Mouse (Mus musculus): ENCODE data around the gene Krtap2-4. TPM values are rescaled to one million over a fixed set of nuclear protein-coding genes. Genes with fewer than 3 reads are reported as not detected.

Gene Krtap2-4
- polyA plus RNA-seq (2015; fragmentation: Nextera tagmentation; extraction: Ambion mirVana) = not detected in 2 replicates

GRCm38 (mm10) chr11:99614796-99615363, at the start of gene Krtap2-4:
TSS of gene Krtap2-4 (minus strand) at chr11:99614846.

GRCm38 (mm10) chr11:99658467-99659010, 43.9 kb upstream of the Krtap2-4 start, which contains the start of gene Gm11563:
TSS of gene Gm11563 (minus strand) at chr11:99658960.

GRCm38 (mm10) chr11:99650136-99650535, 35.5 kb upstream of the Krtap2-4 start, which contains the start of gene Gm11555:
TSS of gene Gm11555 (minus strand) at chr11:99650236.

GRCm38 (mm10) chr11:99643635-99644139, 29.0 kb upstream of the Krtap2-4 start, which contains the start of gene Krtap4-7:
TSS of gene Krtap4-7 (minus strand) at chr11:99644089.

GRCm38 (mm10) chr11:99634653-99635134, 20.0 kb upstream of the Krtap2-4 start, which contains the start of gene Krtap4-2:
TSS of gene Krtap4-2 (minus strand) at chr11:99635084.

GRCm38 (mm10) chr11:99628138-99628537, 13.5 kb upstream of the Krtap2-4 start, which contains the start of gene Krtap4-1:
TSS of gene Krtap4-1 (minus strand) at chr11:99628238.

GRCm38 (mm10) chr11:99620335-99620734, 5.7 kb upstream of the Krtap2-4 start, which contains the start of gene Gm11562:
TSS of gene Gm11562 (minus strand) at chr11:99620435.

GRCm38 (mm10) chr11:99610089-99610488, 4.6 kb downstream of the Krtap2-4 start, which contains the start of gene Gm11937:
TSS of gene Gm11937 (minus strand) at chr11:99610189.

GRCm38 (mm10) chr11:99603208-99603607, 11.4 kb downstream of the Krtap2-4 start, which contains the start of gene Gm11938:
TSS of gene Gm11938 (minus strand) at chr11:99603308.

GRCm38 (mm10) chr11:99597742-99598141, 16.9 kb downstream of the Krtap2-4 start, which contains the start of gene Krtap9-3:
TSS of gene Krtap9-3 (minus strand) at chr11:99598105.

GRCm38 (mm10) chr11:99590981-99591380, 23.7 kb downstream of the Krtap2-4 start, which contains the start of gene Krtap1-3:
TSS of gene Krtap1-3 (minus strand) at chr11:99591339.

GRCm38 (mm10) chr11:99583245-99583704, 31.4 kb downstream of the Krtap2-4 start, which contains the start of gene Krtap1-4:
TSS of gene Krtap1-4 (minus strand) at chr11:99583654.

GRCm38 (mm10) chr11:99580636-99581035, 34.0 kb downstream of the Krtap2-4 start, which contains the start of gene Krtap1-5:
TSS of gene Krtap1-5 (minus strand) at chr11:99581016.

GRCm38 (mm10) chr11:99566530-99566929, 48.1 kb downstream of the Krtap2-4 start, which contains the start of gene Krtap3-1:
TSS of gene Krtap3-1 (minus strand) at chr11:99566630.

Other genes with a start within 250 kb of the Krtap2-4 start
- 0.10 TPM in 1 of 2 replicates, not detected in the other for gene Krt28, start 239.9 kb downstream of the Krtap2-4 start, polyA plus RNA-seq (2015; fragmentation: Nextera tagmentation; extraction: Ambion mirVana)
- gene Krt10, start 225.5 kb downstream of the Krtap2-4 start, polyA plus RNA-seq (2015; fragmentation: Nextera tagmentation; extraction: Ambion mirVana) = 13.5 and 14.5 TPM in 2 replicates
- not detected in 2 replicates for gene Krt12, start 192.6 kb downstream of the Krtap2-4 start, polyA plus RNA-seq (2015; fragmentation: Nextera tagmentation; extraction: Ambion mirVana)
- 71.7 and 82.2 TPM in 2 replicates for gene Krt20, start 176.7 kb downstream of the Krtap2-4 start, polyA plus RNA-seq (2015; fragmentation: Nextera tagmentation; extraction: Ambion mirVana)
- 2.6 and 3.4 TPM in 2 replicates for gene Krt23, start 121.7 kb downstream of the Krtap2-4 start, polyA plus RNA-seq (2015; fragmentation: Nextera tagmentation; extraction: Ambion mirVana)
- not detected in 2 replicates for gene Krt39, start 93.5 kb downstream of the Krtap2-4 start, polyA plus RNA-seq (2015; fragmentation: Nextera tagmentation; extraction: Ambion mirVana)
- not detected in 2 replicates for gene Krt40, start 71.7 kb downstream of the Krtap2-4 start, polyA plus RNA-seq (2015; fragmentation: Nextera tagmentation; extraction: Ambion mirVana)
- not detected in 2 replicates for gene Krtap3-3, start 64.0 kb downstream of the Krtap2-4 start, polyA plus RNA-seq (2015; fragmentation: Nextera tagmentation; extraction: Ambion mirVana)
- not detected in 2 replicates for gene Krtap3-2, start 58.0 kb downstream of the Krtap2-4 start, polyA plus RNA-seq (2015; fragmentation: Nextera tagmentation; extraction: Ambion mirVana)
- not detected in 2 replicates for gene Gm11939, start 55.4 kb downstream of the Krtap2-4 start, polyA plus RNA-seq (2015; fragmentation: Nextera tagmentation; extraction: Ambion mirVana)
- not detected in 2 replicates for gene Krtap3-1, start 48.2 kb downstream of the Krtap2-4 start, polyA plus RNA-seq (2015; fragmentation: Nextera tagmentation; extraction: Ambion mirVana)
- gene Krtap1-5, start 33.8 kb downstream of the Krtap2-4 start, polyA plus RNA-seq (2015; fragmentation: Nextera tagmentation; extraction: Ambion mirVana) = 0.12 TPM in 1 of 2 replicates, not detected in the other
- not detected in 2 replicates for gene Krtap1-4, start 31.2 kb downstream of the Krtap2-4 start, polyA plus RNA-seq (2015; fragmentation: Nextera tagmentation; extraction: Ambion mirVana)
- gene Krtap1-3, start 23.5 kb downstream of the Krtap2-4 start, polyA plus RNA-seq (2015; fragmentation: Nextera tagmentation; extraction: Ambion mirVana) = not detected in 2 replicates
- gene Krtap9-3, start 16.7 kb downstream of the Krtap2-4 start, polyA plus RNA-seq (2015; fragmentation: Nextera tagmentation; extraction: Ambion mirVana) = not detected in 2 replicates
- gene Gm11938, start 11.5 kb downstream of the Krtap2-4 start, polyA plus RNA-seq (2015; fragmentation: Nextera tagmentation; extraction: Ambion mirVana) = not detected in 2 replicates
- gene Gm11937, start 4.7 kb downstream of the Krtap2-4 start, polyA plus RNA-seq (2015; fragmentation: Nextera tagmentation; extraction: Ambion mirVana) = not detected in 2 replicates
- not detected in 2 replicates for gene Gm11562, start 5.6 kb upstream of the Krtap2-4 start, polyA plus RNA-seq (2015; fragmentation: Nextera tagmentation; extraction: Ambion mirVana)
- gene Krtap4-1, start 13.4 kb upstream of the Krtap2-4 start, polyA plus RNA-seq (2015; fragmentation: Nextera tagmentation; extraction: Ambion mirVana) = not detected in 2 replicates
- gene Krtap4-2, start 20.2 kb upstream of the Krtap2-4 start, polyA plus RNA-seq (2015; fragmentation: Nextera tagmentation; extraction: Ambion mirVana) = not detected in 2 replicates
- gene Krtap4-7, start 29.2 kb upstream of the Krtap2-4 start, polyA plus RNA-seq (2015; fragmentation: Nextera tagmentation; extraction: Ambion mirVana) = not detected in 2 replicates
- not detected in 2 replicates for gene Gm11555, start 35.4 kb upstream of the Krtap2-4 start, polyA plus RNA-seq (2015; fragmentation: Nextera tagmentation; extraction: Ambion mirVana)
- not detected in 2 replicates for gene Gm11563, start 44.1 kb upstream of the Krtap2-4 start, polyA plus RNA-seq (2015; fragmentation: Nextera tagmentation; extraction: Ambion mirVana)
- not detected in 2 replicates for gene Krtap4-6, start 51.1 kb upstream of the Krtap2-4 start, polyA plus RNA-seq (2015; fragmentation: Nextera tagmentation; extraction: Ambion mirVana)
- gene Gm14190, start 75.9 kb upstream of the Krtap2-4 start, polyA plus RNA-seq (2015; fragmentation: Nextera tagmentation; extraction: Ambion mirVana) = not detected in 2 replicates
- gene Gm14180, start 119.4 kb upstream of the Krtap2-4 start, polyA plus RNA-seq (2015; fragmentation: Nextera tagmentation; extraction: Ambion mirVana) = not detected in 2 replicates
- gene Gm11595, start 158.1 kb upstream of the Krtap2-4 start, polyA plus RNA-seq (2015; fragmentation: Nextera tagmentation; extraction: Ambion mirVana) = not detected in 2 replicates
- gene Krtap4-8, start 165.9 kb upstream of the Krtap2-4 start, polyA plus RNA-seq (2015; fragmentation: Nextera tagmentation; extraction: Ambion mirVana) = not detected in 2 replicates
- not detected in 2 replicates for gene Krtap4-9, start 170.4 kb upstream of the Krtap2-4 start, polyA plus RNA-seq (2015; fragmentation: Nextera tagmentation; extraction: Ambion mirVana)
- gene Gm11596, start 178.6 kb upstream of the Krtap2-4 start, polyA plus RNA-seq (2015; fragmentation: Nextera tagmentation; extraction: Ambion mirVana) = not detected in 2 replicates
- gene Gm11569, start 184.1 kb upstream of the Krtap2-4 start, polyA plus RNA-seq (2015; fragmentation: Nextera tagmentation; extraction: Ambion mirVana) = not detected in 2 replicates
- gene Gm11554, start 189.6 kb upstream of the Krtap2-4 start, polyA plus RNA-seq (2015; fragmentation: Nextera tagmentation; extraction: Ambion mirVana) = not detected in 2 replicates
- gene Krtap4-13, start 195.0 kb upstream of the Krtap2-4 start, polyA plus RNA-seq (2015; fragmentation: Nextera tagmentation; extraction: Ambion mirVana) = not detected in 2 replicates
- gene Gm11564, start 200.8 kb upstream of the Krtap2-4 start, polyA plus RNA-seq (2015; fragmentation: Nextera tagmentation; extraction: Ambion mirVana) = not detected in 2 replicates
- not detected in 2 replicates for gene 2300003K06Rik, start 223.2 kb upstream of the Krtap2-4 start, polyA plus RNA-seq (2015; fragmentation: Nextera tagmentation; extraction: Ambion mirVana)
- not detected in 2 replicates for gene Krtap4-16, start 236.8 kb upstream of the Krtap2-4 start, polyA plus RNA-seq (2015; fragmentation: Nextera tagmentation; extraction: Ambion mirVana)
- gene Gm11568, start 243.1 kb upstream of the Krtap2-4 start, polyA plus RNA-seq (2015; fragmentation: Nextera tagmentation; extraction: Ambion mirVana) = not detected in 2 replicates
- not detected in 2 replicates for gene Gm11559, start 249.6 kb upstream of the Krtap2-4 start, polyA plus RNA-seq (2015; fragmentation: Nextera tagmentation; extraction: Ambion mirVana)